Mouse (Mus musculus): ENCODE results near the gene Gm17428. TPM values are rescaled to one million over a fixed set of nuclear protein-coding genes. Genes with fewer than 3 reads are reported as not detected.
A peak's percentile ranks its signal among the peaks of the same experiment; 100 is the strongest.
"Not testable (repeated sequence)": the region's sequence is repeated elsewhere in the genome, so short reads cannot be mapped to it uniquely, and the experiment has no call there.

Gm17428 gene
- total RNA-seq, 4 experiments from 2014 or later = not detected

DNA sequence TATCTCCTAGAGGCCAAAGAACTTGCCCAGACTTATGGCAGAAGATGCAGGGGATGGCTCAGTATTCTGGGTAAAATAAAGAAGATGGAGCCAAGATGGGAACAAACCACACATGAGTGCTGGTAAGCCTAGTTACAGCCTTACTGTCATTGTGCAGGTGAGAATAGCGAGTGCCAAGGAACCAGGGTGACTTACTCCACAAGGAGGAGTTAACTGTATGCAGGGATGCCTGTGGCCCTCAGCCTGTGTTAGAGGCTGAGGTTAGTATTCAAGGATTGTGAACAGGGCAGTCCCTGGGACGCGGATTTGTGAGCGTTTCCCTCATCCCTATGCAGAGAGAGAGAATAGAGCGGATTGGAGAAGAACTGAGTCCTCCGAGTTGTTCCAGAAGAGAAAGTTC lies 25.1 kb upstream of the Gm17428 start:
- no peak for DNase-seq (ENCODE audit: low spot score in 2 of 2)

DNA sequence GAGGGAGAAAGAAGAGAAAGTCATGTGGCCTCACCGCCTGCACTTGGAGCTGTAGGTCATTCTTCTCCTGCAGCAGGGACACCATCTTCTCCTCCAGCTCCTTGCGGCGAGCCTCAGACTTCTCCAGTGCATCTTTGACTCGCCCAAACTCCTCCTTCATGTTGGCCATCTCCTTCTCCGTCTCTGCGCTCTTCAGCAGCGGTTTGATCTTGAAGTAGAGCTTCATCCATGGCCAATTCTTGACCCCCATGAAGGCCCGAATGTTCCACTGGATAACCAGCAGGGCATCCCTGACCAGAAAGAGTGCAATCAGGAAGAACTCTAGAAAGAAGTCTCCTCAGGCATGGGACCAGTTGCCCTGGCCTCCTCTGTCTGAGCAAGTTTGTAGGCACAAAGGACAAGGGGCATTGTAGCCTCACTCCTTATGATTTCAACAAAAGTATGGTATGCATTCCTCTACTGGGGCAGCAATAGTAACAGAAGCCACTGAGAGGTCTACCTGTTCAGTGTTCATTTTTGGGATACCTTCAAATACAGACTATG lies 23.0 kb upstream of the Gm17428 start:
- DNase-seq (ENCODE audit: low spot score in 2 of 2) = no peak

DNA sequence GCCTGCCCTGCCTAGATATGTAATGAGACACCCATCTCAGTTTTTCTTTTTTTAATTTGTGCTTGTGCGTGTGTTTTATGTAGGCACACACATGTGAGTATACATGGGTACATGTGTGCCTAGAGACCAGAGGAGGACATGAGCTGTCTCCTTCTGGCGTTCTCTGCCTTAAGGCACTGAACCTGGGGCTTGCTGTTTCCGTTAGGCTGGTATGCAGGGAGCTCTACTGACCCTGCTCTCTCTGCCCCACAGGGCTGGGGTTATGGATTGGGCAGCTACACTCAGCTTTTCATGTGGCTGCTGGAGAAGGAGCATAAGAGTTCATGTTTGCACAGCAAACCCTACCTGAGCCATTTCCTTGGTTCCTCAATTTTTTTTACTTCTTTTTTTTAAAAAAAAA lies 22.3 kb upstream of the Gm17428 start:
- DNase-seq (ENCODE audit: low spot score in 2 of 2) = no peak

DNA sequence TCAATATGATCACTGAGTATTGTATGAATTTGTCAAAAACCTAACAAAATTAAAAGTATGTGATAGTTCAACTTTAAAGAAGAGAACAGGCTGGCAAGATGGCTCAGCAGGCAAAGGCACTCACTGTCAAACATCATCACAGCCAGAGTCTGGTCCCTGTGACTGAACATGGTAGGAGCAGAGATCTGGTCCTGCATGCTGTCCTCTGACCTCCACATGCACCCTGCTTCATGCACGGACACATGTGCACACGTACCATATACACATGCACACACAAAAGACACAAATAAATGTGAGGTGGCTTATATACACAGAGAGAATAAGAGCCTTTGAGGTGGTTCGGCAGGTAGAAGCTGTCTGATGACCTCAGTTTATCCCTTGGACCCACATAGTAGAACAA lies 21.3 kb upstream of the Gm17428 start:
- DNase-seq (ENCODE audit: low spot score in 2 of 2) = no peak

DNA sequence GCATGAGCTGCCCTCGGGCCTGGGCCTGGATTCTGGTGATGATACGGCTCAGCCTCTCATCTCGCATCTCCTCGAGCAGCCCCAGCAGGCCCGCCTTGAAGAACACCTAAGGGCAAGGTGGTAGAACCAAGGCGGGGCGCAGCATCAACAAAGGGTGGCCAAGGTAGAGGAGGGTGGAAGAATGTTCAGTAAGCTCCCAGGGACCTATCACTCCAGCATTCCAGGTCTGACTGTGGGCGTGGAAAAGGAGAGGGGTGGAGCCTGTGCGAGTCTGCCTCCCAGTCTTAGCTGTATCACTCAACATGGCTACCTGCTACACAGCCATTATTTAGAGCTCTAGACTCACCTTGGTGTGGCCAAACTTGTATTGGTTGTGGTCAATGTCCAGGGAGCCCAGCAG lies 20.2 kb upstream of the Gm17428 start:
- DNase-seq (ENCODE audit: low spot score in 2 of 2) = no peak

DNA sequence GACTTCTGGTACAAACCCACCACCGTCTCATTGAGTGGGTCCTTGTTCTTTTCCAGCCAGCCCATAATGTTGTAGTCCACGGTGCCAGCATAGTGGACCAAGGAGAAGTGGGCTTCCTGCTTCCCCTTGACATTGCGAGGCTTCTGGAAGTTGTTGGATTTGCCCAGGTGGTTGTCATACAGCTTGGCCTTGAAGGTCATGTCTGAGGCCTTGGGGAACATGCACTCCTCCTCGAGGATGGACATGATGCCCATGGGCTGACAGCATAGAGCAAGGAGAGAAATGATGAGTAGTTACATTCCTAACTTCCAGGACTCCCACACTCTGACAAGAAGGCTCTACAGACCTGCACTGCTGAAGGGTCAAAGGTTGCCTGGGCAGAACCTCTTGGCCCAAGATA lies 18.2 kb upstream of the Gm17428 start:
- DNase-seq (ENCODE audit: low spot score in 2 of 2) = no peak

DNA sequence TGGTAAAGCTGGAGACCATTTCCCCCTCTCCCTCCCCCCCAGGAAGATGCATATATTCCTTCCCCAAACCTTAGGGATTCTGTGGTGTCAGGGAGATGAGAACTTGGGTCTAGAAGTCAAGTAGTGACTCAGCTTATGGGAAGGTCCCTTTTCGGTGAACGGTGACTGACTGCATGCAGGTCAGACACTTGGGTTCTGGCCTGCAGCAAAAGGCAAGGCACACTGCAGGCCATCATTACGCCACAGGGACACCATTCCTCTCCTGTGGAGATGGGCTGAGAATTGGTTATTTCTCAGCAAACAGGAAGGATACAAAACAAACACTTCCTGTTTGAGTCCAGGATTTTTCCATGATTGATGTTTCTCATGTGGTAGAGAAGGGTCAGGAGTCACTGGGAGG lies 17.5 kb upstream of the Gm17428 start:
- no peak for DNase-seq (ENCODE audit: low spot score in 2 of 2)

DNA sequence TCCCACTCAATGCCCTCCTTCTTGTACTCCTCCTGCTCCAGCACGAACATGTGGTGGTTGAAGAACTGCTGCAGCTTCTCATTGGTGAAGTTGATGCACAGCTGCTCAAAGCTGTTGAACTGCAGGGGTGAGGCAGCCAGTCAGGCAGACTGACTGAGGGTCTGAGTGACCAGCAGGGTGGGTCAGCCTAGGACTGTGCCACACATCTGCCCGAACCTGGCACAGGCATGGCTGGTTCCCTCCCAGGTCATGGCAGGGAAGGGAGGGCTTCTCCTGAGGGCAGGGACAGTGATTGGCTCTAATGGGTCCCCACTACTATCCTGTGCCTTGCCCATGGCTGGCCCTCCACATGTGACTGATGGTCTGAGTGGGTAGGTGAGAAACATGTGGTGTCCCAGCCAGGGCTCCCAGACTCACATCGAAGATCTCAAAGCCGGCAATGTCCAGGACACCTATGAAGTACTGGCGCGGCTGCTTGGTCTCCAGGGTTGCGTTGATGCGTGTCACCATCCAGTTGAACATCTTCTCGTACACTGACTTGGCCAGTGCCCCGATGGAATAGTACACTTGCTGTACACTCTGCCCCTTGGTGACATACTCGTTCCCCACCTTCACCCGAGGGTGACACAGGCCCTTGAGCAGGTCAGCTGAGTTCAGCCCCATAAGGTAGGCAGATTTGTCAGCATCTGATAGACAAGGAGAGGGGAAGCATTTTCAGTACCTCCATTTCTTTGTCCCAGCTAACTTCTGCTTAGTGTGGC lies 16.7 kb upstream of the Gm17428 start:
- not testable (repeated sequence) for DNase-seq (ENCODE audit: low spot score in 2 of 2)

DNA sequence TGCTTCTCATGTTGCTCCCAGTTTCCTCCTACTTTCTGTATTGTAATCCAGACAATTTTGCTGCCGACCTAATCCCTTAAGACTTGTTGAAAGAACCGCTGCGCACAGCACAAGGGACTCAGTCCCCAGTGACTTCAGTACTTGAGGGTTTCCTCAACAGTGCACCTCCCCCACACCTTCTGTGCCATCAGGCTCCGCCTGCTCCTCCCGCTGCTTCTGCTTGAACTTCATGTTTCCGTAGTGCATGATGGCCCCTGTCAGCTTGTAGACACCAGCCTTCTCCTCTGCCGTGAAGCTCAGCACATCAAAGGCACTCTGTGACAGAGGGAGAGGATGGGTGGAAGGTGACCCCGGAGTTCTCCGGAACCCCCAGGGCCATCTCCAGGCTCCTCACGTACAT lies 16.0 kb upstream of the Gm17428 start:
- peak; percentile 40 to 52 for DNase-seq (ENCODE audit: low spot score in 2 of 2)

DNA sequence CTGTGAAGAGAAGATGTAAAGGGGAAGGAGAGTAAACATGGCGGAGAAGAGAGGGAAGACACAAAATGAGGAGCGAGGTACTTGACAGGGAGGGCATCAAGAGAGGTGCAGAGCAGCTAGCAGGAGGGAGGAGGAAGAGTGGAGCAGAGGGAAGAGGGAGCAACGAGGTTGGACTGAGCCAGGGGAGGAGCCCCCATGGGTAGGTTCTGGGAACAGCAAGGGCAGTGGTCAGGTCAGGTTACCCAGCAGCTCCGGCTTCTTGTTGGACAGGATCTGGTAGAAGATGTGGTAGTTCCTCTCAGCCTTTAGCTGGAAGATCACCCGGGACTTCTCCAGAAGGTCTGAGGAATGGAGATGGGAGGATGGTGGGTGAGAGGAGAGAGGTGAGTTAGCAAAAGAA lies 15.2 kb upstream of the Gm17428 start:
- no peak for DNase-seq (ENCODE audit: low spot score in 2 of 2)

DNA sequence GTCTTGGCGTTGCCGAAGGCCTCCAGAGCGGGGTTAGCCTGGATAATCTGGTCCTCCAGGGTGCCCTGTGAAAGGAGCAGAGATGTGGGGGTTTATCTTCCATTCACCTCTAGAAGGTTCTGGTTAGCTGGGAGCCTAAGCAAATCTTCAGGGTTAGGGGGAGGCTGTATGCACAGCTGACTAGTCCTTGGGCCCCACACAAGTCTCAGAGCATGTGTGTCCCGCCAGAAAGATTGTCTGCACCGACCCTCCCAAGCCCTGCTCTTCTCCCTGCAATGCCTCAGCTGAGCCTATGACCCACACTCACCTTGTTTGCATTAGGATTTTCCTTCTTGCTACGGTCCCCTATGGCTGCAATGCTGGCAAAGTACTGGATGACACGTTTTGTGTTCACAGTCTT lies 14.0 kb upstream of the Gm17428 start:
- no peak for DNase-seq (ENCODE audit: low spot score in 2 of 2)

DNA sequence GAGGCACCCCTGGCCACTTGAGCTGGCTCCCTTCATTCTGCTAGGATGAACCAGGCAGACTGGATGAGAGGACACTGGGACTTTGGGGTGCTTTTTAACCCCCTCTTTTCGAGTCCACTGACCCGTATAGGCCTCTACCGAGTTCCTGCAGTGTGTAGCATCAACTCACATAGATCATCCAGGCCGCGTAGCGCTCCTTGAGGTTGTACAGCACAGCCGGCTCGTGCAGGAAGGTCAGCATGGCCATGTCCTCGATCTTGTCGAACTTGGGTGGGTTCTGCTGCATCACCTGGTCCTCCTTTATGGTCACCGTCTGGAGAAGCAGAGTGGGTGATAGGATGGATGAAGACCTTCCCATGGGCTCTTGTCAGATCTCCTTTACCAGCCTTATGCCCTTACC lies 13.0 kb upstream of the Gm17428 start:
- no peak for DNase-seq (ENCODE audit: low spot score in 2 of 2)

DNA sequence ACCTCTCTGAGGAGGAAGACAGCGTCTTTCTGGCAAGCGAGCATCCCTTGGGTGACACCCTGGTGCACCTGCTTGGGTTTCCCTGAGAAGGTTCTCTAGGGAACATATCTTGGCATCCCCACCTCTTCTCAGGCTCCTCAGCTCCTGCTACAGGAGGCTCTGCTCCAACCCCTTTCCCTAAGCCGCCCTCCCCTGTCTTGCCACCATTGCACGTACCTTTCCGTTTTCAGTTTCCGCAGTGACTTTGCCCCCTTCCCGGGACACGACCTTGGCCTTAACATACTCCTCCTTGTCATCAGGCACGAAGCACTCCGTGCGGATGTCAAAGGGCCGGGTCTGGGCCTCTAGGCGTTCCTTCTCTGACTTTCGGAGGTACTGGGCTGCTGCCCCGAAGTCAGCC lies 11.7 kb upstream of the Gm17428 start:
- DNase-seq (ENCODE audit: low spot score in 2 of 2) = no peak

DNA sequence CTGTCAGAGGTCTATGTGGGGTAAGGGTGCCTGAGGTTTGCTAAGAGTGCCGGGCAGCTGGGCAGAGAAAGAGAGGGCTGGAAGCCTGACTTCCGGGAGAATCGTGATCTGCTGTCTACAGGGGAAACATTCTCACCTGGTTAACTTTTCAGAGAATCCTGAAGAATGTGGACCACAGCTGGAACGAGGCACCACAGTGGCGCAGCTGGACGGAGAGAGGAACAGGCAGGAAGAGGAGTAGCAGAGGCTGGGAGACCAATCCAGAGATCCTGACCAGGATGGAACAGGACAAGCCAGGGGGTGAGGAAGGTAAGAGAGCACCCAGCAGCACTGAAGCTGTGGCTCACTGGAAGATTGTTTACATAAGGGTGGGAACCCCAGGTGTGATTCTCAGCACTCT lies 11.1 kb upstream of the Gm17428 start:
- DNase-seq (ENCODE audit: low spot score in 2 of 2) = no peak

DNA sequence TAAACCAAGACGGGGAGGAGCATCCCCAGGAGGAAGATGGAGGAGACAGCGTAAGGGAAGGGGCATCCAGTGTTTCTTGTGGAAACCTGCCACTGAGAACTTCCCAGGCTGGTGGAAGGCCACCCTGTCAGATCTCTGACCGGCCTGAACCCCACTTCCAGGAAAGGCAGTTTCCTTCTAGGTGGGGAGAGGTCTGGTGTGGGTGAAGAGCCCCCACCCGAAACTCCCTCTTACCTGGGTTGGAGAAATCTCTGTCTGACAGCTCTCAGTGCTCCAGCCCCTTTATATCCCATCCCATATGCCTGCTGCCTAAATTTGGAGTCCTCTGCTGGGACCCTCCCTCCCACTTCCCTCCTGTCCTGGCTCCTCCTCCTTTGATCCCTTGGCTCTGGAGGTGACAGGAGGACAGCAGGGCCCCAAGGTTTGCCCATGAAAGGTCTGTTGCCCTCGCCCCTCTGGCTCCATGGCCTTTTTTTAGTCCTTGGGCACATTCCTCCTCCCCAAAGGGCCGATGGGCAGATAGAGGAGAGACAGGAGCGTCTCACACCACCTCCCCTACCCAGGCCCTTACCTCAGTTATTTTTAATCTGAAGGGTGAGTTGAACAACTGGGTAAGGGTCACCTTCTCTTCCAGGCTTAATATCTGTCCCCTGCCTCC lies 10.3 kb upstream of the Gm17428 start, which contains the start of gene Myh6:
Myh6 (minus strand) TSS at position 608 of the 658 bp plus-strand sequence.
- DNase-seq (ENCODE audit: low spot score in 2 of 2) = no peak

DNA sequence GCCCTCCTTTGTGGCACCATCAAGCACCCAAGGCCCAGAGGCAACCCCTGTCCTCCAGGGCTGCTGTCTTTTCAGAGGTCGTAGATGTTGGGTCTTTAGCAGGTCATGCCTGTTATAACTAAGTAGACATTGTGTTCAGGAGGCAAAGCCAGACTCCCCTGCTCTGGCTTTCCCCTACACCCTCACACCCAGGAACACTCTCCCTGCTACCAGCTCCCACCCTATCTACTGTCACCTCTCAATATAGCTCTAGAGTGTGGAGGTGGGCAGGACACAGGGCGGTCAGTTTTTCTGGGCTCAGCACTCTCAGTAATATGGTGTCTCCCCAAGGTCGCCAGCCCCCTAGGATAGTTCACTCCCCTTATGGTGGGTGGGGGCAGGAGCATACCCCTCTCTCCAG lies 8.9 kb upstream of the Gm17428 start:
- no peak for DNase-seq (ENCODE audit: low spot score in 2 of 2)

DNA sequence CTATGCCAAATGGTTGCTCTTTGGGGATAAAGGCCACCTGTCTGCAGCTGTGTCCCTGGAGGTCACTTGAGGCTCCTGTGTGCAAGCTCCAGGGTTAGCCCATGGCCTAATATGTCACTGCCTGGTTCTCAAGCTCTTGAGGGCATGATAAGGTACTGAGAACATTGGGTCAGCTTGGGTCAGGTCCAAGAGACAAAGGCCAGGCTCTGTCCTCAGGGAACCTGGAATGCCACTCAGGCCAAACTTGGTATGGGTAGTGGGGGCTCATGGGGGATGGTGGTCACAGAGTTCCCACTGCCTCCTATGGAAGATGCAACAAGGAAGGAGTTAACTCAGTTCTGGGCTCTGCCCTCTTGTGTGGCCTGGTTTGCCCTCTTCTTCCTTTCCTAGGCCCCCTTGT lies 8.4 kb upstream of the Gm17428 start:
- DNase-seq (ENCODE audit: low spot score in 2 of 2) = no peak

DNA sequence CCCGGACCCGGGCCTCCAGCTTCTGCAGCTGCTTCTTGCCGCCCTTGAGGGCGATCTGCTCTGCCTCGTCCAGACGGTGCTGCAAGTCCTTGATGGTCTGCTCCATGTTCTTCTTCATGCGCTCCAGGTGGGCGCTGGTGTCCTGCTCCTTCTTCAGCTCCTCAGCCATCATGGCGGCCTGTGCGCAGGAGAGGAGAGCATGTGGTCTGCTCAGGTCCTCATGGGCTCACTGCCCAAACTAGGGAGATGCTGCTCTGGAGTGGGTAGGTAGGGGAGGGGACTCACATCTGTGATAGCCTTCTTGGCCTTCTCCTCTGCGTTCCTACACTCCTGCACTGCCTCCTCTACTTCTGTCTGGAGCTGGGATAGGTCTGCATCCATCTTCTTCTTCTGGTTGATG lies 3.9 kb upstream of the Gm17428 start:
- not testable (repeated sequence) for DNase-seq (ENCODE audit: low spot score in 2 of 2)

DNA sequence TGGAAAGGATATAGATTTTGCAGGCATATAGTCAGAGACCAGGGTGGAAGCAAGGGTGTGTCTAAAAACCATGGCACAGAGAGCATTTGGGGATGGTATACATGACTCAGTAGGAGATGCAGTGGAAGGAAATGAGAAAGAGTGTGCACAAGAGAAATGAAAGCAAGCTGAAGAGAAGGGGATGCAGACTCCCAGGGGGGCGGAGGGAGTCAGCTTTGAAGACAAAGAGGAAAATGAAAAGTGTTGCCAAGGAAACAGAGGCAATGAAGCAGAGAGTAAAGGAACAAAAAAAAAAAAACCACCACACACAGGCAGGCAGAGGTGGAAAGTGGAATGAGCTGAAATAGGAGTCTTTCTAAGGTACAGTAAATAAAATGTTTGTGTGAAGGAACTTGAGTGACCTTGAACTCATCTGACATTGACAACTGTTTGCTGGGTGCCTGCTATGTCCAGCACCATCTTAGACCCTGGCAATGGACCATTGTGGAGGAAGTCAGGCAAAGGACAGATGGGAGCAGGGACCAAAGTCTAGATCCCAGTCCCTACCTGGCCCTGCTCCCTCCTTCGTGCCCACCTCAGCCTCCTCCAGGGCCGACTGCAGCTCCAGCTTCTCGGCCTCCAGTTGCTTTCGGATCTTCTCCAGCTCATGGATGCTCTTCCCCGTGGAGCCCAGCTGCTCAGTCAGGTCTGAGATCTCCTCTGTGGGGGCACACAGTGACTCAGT lies 2.5 kb upstream of the Gm17428 start:
- DNase-seq (ENCODE audit: low spot score in 2 of 2) = no peak

DNA sequence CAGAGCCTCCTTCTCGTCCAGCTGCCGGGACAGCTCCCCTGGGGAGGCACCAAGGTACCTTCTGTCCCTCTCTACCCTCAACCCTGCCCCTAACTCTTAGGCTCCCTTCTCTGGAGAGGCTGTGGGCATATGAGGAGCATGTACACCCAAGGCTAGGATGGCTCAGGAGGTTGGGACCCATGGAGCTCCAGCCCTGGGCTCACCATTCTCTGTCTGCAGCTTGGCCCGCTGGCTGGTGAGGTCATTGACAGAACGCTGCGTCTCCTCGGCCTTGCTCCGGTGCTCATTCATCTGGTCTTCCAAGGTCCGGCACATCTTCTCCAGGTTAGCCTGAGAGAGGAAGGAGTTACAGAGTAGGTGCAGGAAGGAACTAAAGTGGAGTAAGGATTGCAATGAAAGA lies 1.9 kb downstream of the Gm17428 start:
- no peak for DNase-seq (ENCODE audit: low spot score in 2 of 2)

DNA sequence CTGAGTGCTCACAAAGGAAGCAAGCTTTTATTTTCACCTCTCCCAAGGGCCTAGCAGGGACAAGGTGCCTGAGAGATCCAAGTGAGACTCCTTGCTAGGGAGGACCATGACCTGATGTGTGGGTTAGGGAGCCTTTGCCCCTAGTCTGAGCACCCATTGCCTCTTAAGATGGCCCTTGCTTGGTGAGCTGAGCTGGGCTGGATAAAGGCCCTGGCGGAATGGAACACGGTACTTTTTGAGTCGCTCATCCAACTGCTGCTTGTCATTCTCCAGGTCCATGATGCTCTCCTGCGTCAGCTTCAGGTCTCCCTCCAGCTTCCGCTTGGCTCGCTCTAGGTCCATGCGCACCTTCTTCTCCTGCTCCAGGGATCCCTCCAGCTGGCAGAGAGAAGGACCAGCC lies 5.2 kb downstream of the Gm17428 start:
- no peak for DNase-seq (ENCODE audit: low spot score in 2 of 2)

DNA sequence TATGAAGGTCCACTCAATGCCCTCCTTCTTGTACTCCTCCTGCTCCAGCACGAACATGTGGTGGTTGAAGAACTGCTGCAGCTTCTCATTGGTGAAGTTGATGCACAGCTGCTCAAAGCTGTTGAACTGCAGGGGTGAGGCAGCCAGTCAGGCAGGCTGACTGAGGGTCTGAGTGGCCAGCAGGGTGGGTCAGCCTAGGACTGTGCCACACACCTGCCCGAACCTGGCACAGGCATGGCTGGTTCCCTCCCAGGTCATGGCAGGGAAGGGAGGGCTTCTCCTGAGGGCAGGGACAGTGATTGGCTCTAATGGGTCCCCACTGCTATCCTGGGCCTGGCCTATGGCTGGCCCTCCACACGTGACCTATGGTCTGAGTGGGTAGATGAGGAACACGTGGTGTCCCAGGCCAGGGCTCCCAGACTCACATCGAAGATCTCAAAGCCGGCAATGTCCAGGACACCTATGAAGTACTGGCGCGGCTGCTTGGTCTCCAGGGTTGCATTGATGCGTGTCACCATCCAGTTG lies 11.7 kb downstream of the Gm17428 start:
- DNase-seq (ENCODE audit: low spot score in 2 of 2) = not testable (repeated sequence)

All from layer of hippocampus, adult 8-10 months (tissue).